Mouse (Mus musculus) G1E (cell line): ENCODE results near the gene Tnr.

Experiments
- CTCF ChIP-seq: IDR thresholded peaks from 2 replicates; pipeline ENCODE4 v1.5.1; 2012; ENCODE audit warnings: low read depth, low read length, inconsistent platforms, mixed read lengths
- GATA1 ChIP-seq: IDR thresholded peaks from 2 replicates; pipeline ENCODE4 v1.6.1; 2012; ENCODE audit warnings: borderline replicate concordance, low read length, inconsistent platforms, mixed read lengths
- POLR2AphosphoS5 ChIP-seq: IDR thresholded peaks from 2 replicates; pipeline ENCODE4 v1.6.1; 2012; ENCODE audit warnings: low read depth, low read length, inconsistent platforms; ENCODE audit not compliant: insufficient replicate concordance
- TAL1 ChIP-seq: conservative IDR thresholded peaks from 2 replicates; pipeline ENCODE4 v1.6.1; 2012; ENCODE audit warnings: low read depth, low read length, inconsistent platforms, mixed read lengths

GRCm38 (mm10) chr1:159739478-159739877 is 215.9 kb downstream of the Tnr start:
- TF ChIP-seq CTCF (no peak), GATA1 (no peak), TAL1 (no peak), POLR2AphosphoS5 (no peak)
